Mouse (Mus musculus) small intestine, adult 2 months (tissue): Measurements from ENCODE around the gene Cd24a.

Experiments used
- CTCF ChIP-seq: fragments of 200-500 bp; IDR thresholded peaks from 2 replicates; pipeline ENCODE4 v1.5.1; 2012; ENCODE audit warnings: low read depth, mild to moderate bottlenecking, control low read depth, inconsistent platforms, low read length, moderate library complexity, mixed read lengths; ENCODE audit not compliant: insufficient replicate concordance, insufficient read length; ENCODE audit errors: extremely low read depth
- POLR2A ChIP-seq: fragments of 200-500 bp; IDR thresholded peaks from 2 replicates; pipeline ENCODE4 v1.6.1; 2012; ENCODE audit warnings: low read depth, mild to moderate bottlenecking, control low read depth, inconsistent platforms, low read length, moderate library complexity

GRCm38 (mm10) chr10:43624362-43624761, 46.3 kb downstream of the Cd24a start:
- TF ChIP-seq POLR2A (no peak), CTCF (no peak)
